Mouse (Mus musculus): ENCODE results near the gene Dhrs11.

GRCm38 (mm10) chr11:84868786-84869259 lies 40.0 kb upstream of the Dhrs11 start:
- TF ChIP-seq CTCF (IDR thresholded peaks at IDR 0.05; ENCODE audit: low read depth) (no peak), EP300 (optimal IDR thresholded peaks at IDR 0.05) (no peak)

All from stomach, postnatal 0 days (tissue).